Mouse (Mus musculus): Measurements from ENCODE around the gene Fam92b. TPM values are rescaled to one million over a fixed set of nuclear protein-coding genes. Genes with fewer than 3 reads are reported as not detected.
A peak's percentile ranks its signal among the peaks of the same experiment; 100 is the strongest.

Gene Fam92b
- polyA plus RNA-seq, 1 experiment from 2014 or later = not detected

- H3K27ac ChIP-seq = no peak overlapping the region
- ATAC-seq (replicated peaks; ENCODE audit: low FRiP score, low read depth) (no peak), DNase-seq (ENCODE audit: low spot score) (no peak)
- no peak overlapping the region for H3K9ac ChIP-seq (ENCODE audit: low read depth, low read length)
- no peaks in the 10 kb centered on the region for H3K36me3 ChIP-seq (ENCODE audit: insufficient read depth, low read length)
- no peak overlapping the region for H3K4me3 ChIP-seq (replicated peaks; ENCODE audit: low read depth, low read length)
- TF ChIP-seq CTCF (IDR thresholded peaks at IDR 0.05; ENCODE audit: low read depth) = no peak
- peaks cover 15% of the 10 kb centered on the region for H3K4me1 ChIP-seq (replicated peaks; ENCODE audit: insufficient read depth, low read length)
- no peaks in the 10 kb centered on the region for H3K9me3 ChIP-seq (replicated peaks; ENCODE audit: low read length)
- WGBS = 73% methylated on average over 9 of the region's 9 CpGs
- no peak overlapping the region for H3K4me2 ChIP-seq (ENCODE audit: low read length)
- no peaks in the 10 kb centered on the region for H3K27me3 ChIP-seq (ENCODE audit: insufficient read depth, low read length)
Measured at GRCm38 (mm10) chr8:120205916-120206315, 28.6 kb upstream of the Fam92b start.

GRCm38 (mm10) chr8:120204736-120205360 lies 27.6 kb upstream of the Fam92b start:
- peak; percentile 74 for DNase-seq (ENCODE audit: low spot score)
- H3K4me3 ChIP-seq (replicated peaks; ENCODE audit: low read depth, low read length) = no peak overlapping the region
- H3K4me1 ChIP-seq (replicated peaks; ENCODE audit: insufficient read depth, low read length) = peaks cover 15% of the 10 kb centered on the region
- WGBS = 58% methylated on average over 7 of the region's 7 CpGs
- no peaks in the 10 kb centered on the region for H3K9me3 ChIP-seq (replicated peaks; ENCODE audit: low read length)
- ATAC-seq (replicated peaks; ENCODE audit: low FRiP score, low read depth) = no peak
- no peaks in the 10 kb centered on the region for H3K27me3 ChIP-seq (ENCODE audit: insufficient read depth, low read length)
- no peak overlapping the region for H3K4me2 ChIP-seq (ENCODE audit: low read length)
- H3K36me3 ChIP-seq (ENCODE audit: insufficient read depth, low read length) = no peaks in the 10 kb centered on the region
- TF ChIP-seq CTCF (IDR thresholded peaks at IDR 0.05; ENCODE audit: low read depth) = no peak
- no peak overlapping the region for H3K9ac ChIP-seq (ENCODE audit: low read depth, low read length)
- no peak overlapping the region for H3K27ac ChIP-seq

- no peak overlapping the region for H3K4me3 ChIP-seq (replicated peaks; ENCODE audit: low read depth, low read length)
- H3K9ac ChIP-seq (ENCODE audit: low read depth, low read length) = no peak overlapping the region
- H3K4me1 ChIP-seq (replicated peaks; ENCODE audit: insufficient read depth, low read length) = peaks cover 15% of the 10 kb centered on the region
- no peak overlapping the region for H3K27ac ChIP-seq
- no peaks in the 10 kb centered on the region for H3K27me3 ChIP-seq (ENCODE audit: insufficient read depth, low read length)
- TF ChIP-seq CTCF (IDR thresholded peaks at IDR 0.05; ENCODE audit: low read depth) = no peak
- ATAC-seq (replicated peaks; ENCODE audit: low FRiP score, low read depth) = 0 out of 2 replicates have a peak, but pooled peaks have one; percentile 18
- H3K4me2 ChIP-seq (ENCODE audit: low read length) = no peak overlapping the region
- H3K36me3 ChIP-seq (ENCODE audit: insufficient read depth, low read length) = no peaks in the 10 kb centered on the region
- DNase-seq (ENCODE audit: low spot score) = no peak
- H3K9me3 ChIP-seq (replicated peaks; ENCODE audit: low read length) = no peaks in the 10 kb centered on the region
- 52% methylated on average over 3 of the region's 3 CpGs for WGBS
Measured at GRCm38 (mm10) chr8:120202546-120202945, 25.3 kb upstream of the Fam92b start.

DNA sequence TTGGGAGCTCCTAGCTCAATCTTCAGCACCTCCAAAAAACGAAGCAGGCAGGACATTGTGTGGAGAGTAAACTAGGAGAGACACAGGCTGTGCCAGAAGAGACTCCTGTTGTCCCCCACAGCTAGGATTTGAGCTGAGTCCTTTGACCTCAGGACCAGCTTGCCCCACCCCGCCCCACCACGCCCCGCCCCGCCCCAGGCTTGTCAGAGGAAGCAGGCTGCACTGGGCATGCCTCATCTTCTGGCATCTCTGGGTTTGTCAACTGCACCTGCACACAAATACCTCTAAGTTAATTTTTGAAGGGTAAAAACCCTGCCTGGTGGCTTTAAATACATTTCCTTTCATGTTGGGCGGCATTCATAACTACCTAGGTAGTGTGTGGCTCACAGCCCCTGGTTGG lies 24.1 kb upstream of the Fam92b start:
- DNase-seq (ENCODE audit: low spot score) (no peak), ATAC-seq (replicated peaks; ENCODE audit: low FRiP score, low read depth) (no peak)
- 91% methylated on average over 6 of the region's 6 CpGs for WGBS
- H3K4me1 ChIP-seq (replicated peaks; ENCODE audit: insufficient read depth, low read length) = peaks cover 15% of the 10 kb centered on the region
- H3K27me3 ChIP-seq (ENCODE audit: insufficient read depth, low read length) = no peaks in the 10 kb centered on the region
- H3K36me3 ChIP-seq (ENCODE audit: insufficient read depth, low read length) = no peaks in the 10 kb centered on the region
- no peak overlapping the region for H3K27ac ChIP-seq
- H3K4me3 ChIP-seq (replicated peaks; ENCODE audit: low read depth, low read length) = no peak overlapping the region
- no peaks in the 10 kb centered on the region for H3K9me3 ChIP-seq (replicated peaks; ENCODE audit: low read length)
- no peak for TF ChIP-seq CTCF (IDR thresholded peaks at IDR 0.05; ENCODE audit: low read depth)
- H3K4me2 ChIP-seq (ENCODE audit: low read length) = no peak overlapping the region
- H3K9ac ChIP-seq (ENCODE audit: low read depth, low read length) = no peak overlapping the region

DNA sequence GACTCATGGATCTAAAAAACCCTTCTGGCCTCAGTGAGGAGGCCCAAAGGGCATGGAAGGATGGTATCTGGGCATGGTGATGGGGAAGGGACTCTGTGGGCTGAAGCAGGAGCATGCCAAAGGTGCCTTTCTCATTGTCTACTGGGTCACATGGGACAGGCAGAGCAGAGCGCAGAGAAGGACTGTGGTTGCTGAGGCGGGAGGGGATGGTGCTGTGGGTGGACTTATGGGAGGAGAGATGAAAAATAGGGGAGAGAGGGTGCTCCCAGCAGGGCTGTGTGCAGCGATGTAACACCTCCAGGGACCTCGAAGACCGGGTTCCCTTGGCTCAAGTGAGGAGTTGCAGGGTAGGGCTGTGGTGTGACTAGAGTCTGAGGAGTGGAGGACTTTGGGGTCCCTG lies 14.9 kb upstream of the Fam92b start:
- no peak overlapping the region for H3K4me3 ChIP-seq (replicated peaks; ENCODE audit: low read depth, low read length)
- H3K4me1 ChIP-seq (replicated peaks; ENCODE audit: insufficient read depth, low read length) = 0 out of 2 replicates have a peak, but pooled peaks cover 5% of the 10 kb centered on the region
- no peaks in the 10 kb centered on the region for H3K27me3 ChIP-seq (ENCODE audit: insufficient read depth, low read length)
- no peak overlapping the region for H3K9ac ChIP-seq (ENCODE audit: low read depth, low read length)
- no peaks in the 10 kb centered on the region for H3K36me3 ChIP-seq (ENCODE audit: insufficient read depth, low read length)
- no peak overlapping the region for H3K27ac ChIP-seq
- no peak for DNase-seq (ENCODE audit: low spot score)
- no peak overlapping the region for H3K4me2 ChIP-seq (ENCODE audit: low read length)
- 99% methylated on average over 5 of the region's 5 CpGs for WGBS
- no peaks in the 10 kb centered on the region for H3K9me3 ChIP-seq (replicated peaks; ENCODE audit: low read length)
- no peak for TF ChIP-seq CTCF (IDR thresholded peaks at IDR 0.05; ENCODE audit: low read depth)
- no peak for ATAC-seq (replicated peaks; ENCODE audit: low FRiP score, low read depth)

- no peak overlapping the region for H3K4me2 ChIP-seq (ENCODE audit: low read length)
- no peaks in the 10 kb centered on the region for H3K9me3 ChIP-seq (replicated peaks; ENCODE audit: low read length)
- H3K4me1 ChIP-seq (replicated peaks; ENCODE audit: insufficient read depth, low read length) = peaks cover 8% of the 10 kb centered on the region
- 79% methylated on average over 5 of the region's 5 CpGs for WGBS
- no peak overlapping the region for H3K4me3 ChIP-seq (replicated peaks; ENCODE audit: low read depth, low read length)
- DNase-seq (ENCODE audit: low spot score) (no peak), ATAC-seq (replicated peaks; ENCODE audit: low FRiP score, low read depth) (0 out of 2 replicates have a peak, but pooled peaks have one; percentile 8)
- H3K27me3 ChIP-seq (ENCODE audit: insufficient read depth, low read length) = no peaks in the 10 kb centered on the region
- no peak overlapping the region for H3K9ac ChIP-seq (ENCODE audit: low read depth, low read length)
- H3K36me3 ChIP-seq (ENCODE audit: insufficient read depth, low read length) = no peaks in the 10 kb centered on the region
- H3K27ac ChIP-seq = peak overlapping the region; percentile 81; the same call in 1 of the 2 replicates
- no peak for TF ChIP-seq CTCF (IDR thresholded peaks at IDR 0.05; ENCODE audit: low read depth)
Measured at GRCm38 (mm10) chr8:120191633-120192032, 14.4 kb upstream of the Fam92b start.
